ENCODE assay signal across 10 mouse cellular contexts in the genomic region with DNA sequence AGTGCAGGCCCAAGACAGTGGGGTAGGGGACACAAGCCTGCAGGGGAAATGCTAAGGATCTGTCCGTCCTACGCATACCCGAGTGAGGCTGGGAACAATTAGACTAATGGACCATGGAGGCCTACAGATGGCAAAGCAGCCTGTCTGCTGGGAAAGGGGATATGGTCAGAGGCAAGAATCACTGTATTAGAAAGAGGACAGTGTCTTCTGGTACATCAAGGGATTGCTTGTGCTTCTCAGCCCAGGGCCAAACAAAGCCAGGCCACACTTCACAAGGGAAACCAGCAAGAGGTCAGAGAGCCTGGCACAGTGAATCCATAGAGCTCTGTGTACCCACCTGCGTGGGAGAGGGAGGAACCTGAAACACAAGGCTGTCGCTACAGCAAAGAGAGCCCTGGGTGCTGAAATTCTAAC. TPM values are rescaled to one million over a fixed set of nuclear protein-coding genes. Genes with fewer than 3 reads are reported as not detected.
A peak's percentile ranks its signal among the peaks of the same experiment; 100 is the strongest.
DNase-seq lines count a peak whose midpoint lies in the region; ATAC-seq and TF ChIP-seq lines count a peak whose summit lies in the region.
"Had no signal": no experiment of that assay in that cellular context is flagged by ENCODE, and none has a peak within 500 bp of the region (broad histone marks: within the 10 kb centered on the region; RNA-seq: fewer than 3 reads in every experiment).

No protein-coding gene starts in this region.

- peak; percentile 7 for DNase-seq in left cerebral cortex, postnatal 4 days
- no peak for DNase-seq in left cerebral cortex, adult 9 months (ENCODE audit: low spot score in 2 of 2)
- DNase-seq in embryo, embryonic 9.5 days (ENCODE audit: extremely low spot score), result peak; percentile 4
- peak; percentile 25 for DNase-seq in hindbrain, embryonic 14.5 days (ENCODE audit: low spot score)
- no peak for DNase-seq in urinary bladder, postnatal 25 days (ENCODE audit: low spot score)
- no peak for DNase-seq in thymus, postnatal 10 days (ENCODE audit: low spot score in 2 of 2)
- DNase-seq: gastrocnemius, postnatal 36 days; kidney, adult 11 months had no signal

- intact Hi-C loops in left cerebral cortex, postnatal 4 days (cut with DNase I), result no loop called here

- H3K4me1 ChIP-seq in hindbrain, embryonic 14.5 days (replicated peaks; ENCODE audit: control insufficient read depth, insufficient read depth, low read length), result 0 out of 2 replicates have a peak, but pooled peaks cover 13% of the 10 kb centered on the region
- H3K4me1 ChIP-seq in olfactory bulb, adult 2 months (ENCODE audit: control insufficient read depth, insufficient read depth, low read length), result peaks cover 20% of the 10 kb centered on the region

- no peak overlapping the region for H3K9ac ChIP-seq in hindbrain, embryonic 14.5 days

- 29% methylated on average over 5 of the region's 5 CpGs for WGBS in hindbrain, embryonic 14.5 days
- 48% methylated on average over 5 of the region's 5 CpGs for WGBS in olfactory bulb, adult 2 months

- peak overlapping the region; percentile 50 for H3K27ac ChIP-seq in hindbrain, embryonic 14.5 days
- peak overlapping the region; percentile 54 for H3K27ac ChIP-seq in olfactory bulb, adult 2 months (ENCODE audit: insufficient read depth, low read depth, low read length)

- no peak overlapping the region for H3K4me3 ChIP-seq in hindbrain, embryonic 14.5 days (replicated peaks; ENCODE audit: low read length)
- H3K4me3 ChIP-seq in olfactory bulb, adult 2 months (ENCODE audit: insufficient read depth, low read depth, low read length), result no peak overlapping the region

- TF ChIP-seq CTCF in olfactory bulb, adult 2 months (IDR thresholded peaks at IDR 0.05; ENCODE audit: insufficient read depth, low read depth, low read length), result no peak

- H3K36me3 ChIP-seq in hindbrain, embryonic 14.5 days (replicated peaks; ENCODE audit: control insufficient read depth, insufficient read depth), result no peaks in the 10 kb centered on the region

- no peak overlapping the region for H3K4me2 ChIP-seq in hindbrain, embryonic 14.5 days (replicated peaks)

- ATAC-seq in hindbrain, embryonic 14.5 days (ENCODE audit: low FRiP score), result no peak; the same call in 1 of the 2 replicates

- TF ChIP-seq POLR2A in olfactory bulb, adult 2 months (IDR thresholded peaks at IDR 0.05; ENCODE audit: insufficient read depth, low read depth, low read length), result no peak

- no peaks in the 10 kb centered on the region for H3K27me3 ChIP-seq in hindbrain, embryonic 14.5 days (ENCODE audit: control insufficient read depth, insufficient read depth, low read length)
- H3K27me3 ChIP-seq: Patski had no signal

- H3K9me3 ChIP-seq in hindbrain, embryonic 14.5 days (ENCODE audit: control insufficient read depth, low read length), result no peaks in the 10 kb centered on the region

RNA-seq across cellular contexts. Expression of gene Txndc2, which starts 0.6 kb away (rescaled TPM):
- total RNA-seq in left cerebral cortex, postnatal 4 days (2021), result under 1 TPM; 0.28 to 0.44 TPM
- polyA plus RNA-seq in hindbrain, embryonic 14.5 days (2014; fragmentation: Nextera tagmentation; extraction: Ambion mirVana), result 0.21 and 0.22 TPM in 2 replicates
- polyA plus RNA-seq in olfactory bulb, adult 2 months (2012; ENCODE audit: insufficient read depth, insufficient read length, low replicate concordance, missing spikeins), result not detected in 2 replicates
- total RNA-seq: gastrocnemius, postnatal 36 days had no signal
- polyA plus RNA-seq: Patski had no signal

RNA-seq across cellular contexts. Expression of gene Vapa, which starts 29.2 kb away (rescaled TPM):
- total RNA-seq in left cerebral cortex, postnatal 4 days (2021), result 100 to 1,000 TPM; 167 to 168 TPM
- polyA plus RNA-seq in hindbrain, embryonic 14.5 days (2014; fragmentation: Nextera tagmentation; extraction: Ambion mirVana), result 292 and 314 TPM in 2 replicates
- polyA plus RNA-seq in olfactory bulb, adult 2 months (2012; ENCODE audit: insufficient read depth, insufficient read length, low replicate concordance, missing spikeins), result not detected in 2 replicates

Comparison
In these comparisons a context has a peak if more than half of its experiments do, and no peak if none do; other contexts are left out.
1. DNase-seq: peak in left cerebral cortex, postnatal 4 days (single experiment), embryo, embryonic 9.5 days (single experiment) and hindbrain, embryonic 14.5 days (single experiment); none in left cerebral cortex, adult 9 months (0 of 2), urinary bladder, postnatal 25 days (single experiment) and thymus, postnatal 10 days (0 of 2).